Mouse (Mus musculus) intestine, postnatal 0 days (tissue): ENCODE measurements around the gene Atoh7. TPM values are rescaled to one million over a fixed set of nuclear protein-coding genes. Genes with fewer than 3 reads are reported as not detected.
A peak's percentile ranks its signal among the peaks of the same experiment; 100 is the strongest.

Experiments used
- ATAC-seq: fragments of 200-750 bp; cut with Nextera tagmentation; 2 replicates; pipeline ENCODE4 v1.8.0; 2017; ENCODE audit warnings: mild to moderate bottlenecking, moderate TSS enrichment, moderate library complexity
- H3K27ac ChIP-seq: fragments of 300-500 bp; sonication (generic); 2 replicates; pipeline ENCODE4 v1.5.1; 2014; ENCODE audit warnings: mild to moderate bottlenecking, low read depth, low read length, moderate library complexity
- H3K27me3 ChIP-seq: fragments of 300-500 bp; sonication (generic); replicated peaks from 2 replicates; pipeline ENCODE4 v1.6.1; 2014; ENCODE audit warnings: low read length, mixed read lengths; ENCODE audit not compliant: control insufficient read depth, insufficient read depth
- H3K36me3 ChIP-seq: fragments of 300-500 bp; sonication (generic); 2 replicates; pipeline ENCODE4 v1.6.1; 2014; ENCODE audit warnings: mild to moderate bottlenecking, moderate library complexity; ENCODE audit not compliant: control insufficient read depth, insufficient read depth
- H3K4me1 ChIP-seq: fragments of 300-500 bp; sonication (generic); replicated peaks from 2 replicates; pipeline ENCODE4 v1.6.1; 2014; ENCODE audit warnings: antibody characterized with exemption, low read length, mixed read lengths; ENCODE audit not compliant: control insufficient read depth, insufficient read depth
- H3K4me2 ChIP-seq: fragments of 300-500 bp; sonication (generic); replicated peaks from 2 replicates; pipeline ENCODE4 v1.6.1; 2014; ENCODE audit warnings: low read depth, mild to moderate bottlenecking, moderate library complexity
- H3K4me3 ChIP-seq: fragments of 300-500 bp; sonication (generic); 2 replicates; pipeline ENCODE4 v1.5.1; 2014; ENCODE audit warnings: low read depth, low read length
- H3K9ac ChIP-seq: fragments of 300-500 bp; sonication (generic); 2 replicates; pipeline ENCODE4 v1.6.1; 2014; ENCODE audit warnings: mild to moderate bottlenecking, low read depth, low read length
- H3K9me3 ChIP-seq: fragments of 300-500 bp; sonication (generic); 2 replicates; pipeline ENCODE4 v1.6.1; 2016; ENCODE audit warnings: mixed run types; ENCODE audit not compliant: control insufficient read depth
- CTCF ChIP-seq: sonication (generic); IDR thresholded peaks from 2 replicates; pipeline ENCODE4 v1.5.1; 2016; ENCODE audit warnings: low read depth, mild to moderate bottlenecking, control low read depth, antibody characterized with exemption, moderate library complexity
- WGBS: fragments of 180-500 bp; shearing (Covaris S2); extraction: QIAGEN DNeasy Blood & Tissue Kit; methylation state at CpG from one replicate; pipeline ENCODE4 v1.1.7; 2014; 5-methylcytosine and 5-hydroxymethylcytosine counted together
- polyA plus RNA-seq: library from polyadenylated mRNA; unstranded; fragments of >200 nt; fragmentation: Nextera tagmentation; extraction: Ambion mirVana; gene quantifications from 2 replicates; pipeline ENCODE4 v1.2.1, GENCODE M21; 2015

The Atoh7 gene
- polyA plus RNA-seq, 1 experiment from 2014 or later, result not detected

DNA sequence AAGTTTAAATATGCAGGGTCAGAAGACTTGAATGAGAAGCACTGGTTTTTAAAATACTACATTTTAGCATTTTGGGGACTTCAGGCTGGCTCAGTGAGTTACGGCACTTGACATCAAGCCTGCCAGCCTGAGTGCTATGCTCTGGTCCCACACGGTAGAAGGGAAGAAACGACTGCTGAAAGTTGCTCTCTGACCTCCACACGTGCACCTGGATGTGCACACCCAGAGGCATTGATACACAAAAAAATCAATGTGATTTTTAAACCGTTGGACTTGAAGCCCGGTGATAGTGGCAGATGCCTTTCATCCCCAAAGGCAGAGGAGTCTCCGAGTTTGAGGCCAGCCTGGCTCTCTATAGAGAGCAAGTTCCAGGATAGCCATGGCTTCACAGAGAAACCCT lies 7.5 kb upstream of the Atoh7 start:
- WGBS, result 49% methylated on average over 7 of the region's 7 CpGs
- ATAC-seq, result no peak
- H3K4me3 ChIP-seq, result no peak overlapping the region
- no peaks in the 10 kb centered on the region for H3K27me3 ChIP-seq
- H3K4me1 ChIP-seq, result no peaks in the 10 kb centered on the region
- no peak overlapping the region for H3K9ac ChIP-seq
- TF ChIP-seq CTCF, result no peak
- no peak overlapping the region for H3K4me2 ChIP-seq
- H3K27ac ChIP-seq, result no peak overlapping the region
- no peaks in the 10 kb centered on the region for H3K36me3 ChIP-seq
- H3K9me3 ChIP-seq, result no peaks in the 10 kb centered on the region

GRCm38 (mm10) chr10:63092616-63093550 lies 6.6 kb upstream of the Atoh7 start:
- ATAC-seq, result no peak
- H3K9me3 ChIP-seq, result no peaks in the 10 kb centered on the region
- no peak overlapping the region for H3K9ac ChIP-seq
- 0 out of 2 replicates have a peak, but pooled peaks cover under 1% of the 10 kb centered on the region for H3K27me3 ChIP-seq
- 76% methylated on average over 10 of the region's 10 CpGs for WGBS
- no peaks in the 10 kb centered on the region for H3K4me1 ChIP-seq
- no peak overlapping the region for H3K27ac ChIP-seq
- H3K4me2 ChIP-seq, result no peak overlapping the region
- no peak overlapping the region for H3K4me3 ChIP-seq
- TF ChIP-seq CTCF, result no peak
- H3K36me3 ChIP-seq, result no peaks in the 10 kb centered on the region

GRCm38 (mm10) chr10:63096757-63097156 lies 2.7 kb upstream of the Atoh7 start:
- Histone ChIP-seq H3K4me2 (no peak overlapping the region), H3K27me3 (peaks cover 15% of the 10 kb centered on the region), H3K9ac (no peak overlapping the region), H3K9me3 (no peaks in the 10 kb centered on the region), H3K4me3 (no peak overlapping the region), H3K36me3 (no peaks in the 10 kb centered on the region), H3K4me1 (0 out of 2 replicates have a peak, but pooled peaks cover 2% of the 10 kb centered on the region), H3K27ac (no peak overlapping the region)
- ATAC-seq, result no peak
- WGBS, result 62% methylated on average over 2 of the region's 2 CpGs
- TF ChIP-seq CTCF, result no peak

DNA sequence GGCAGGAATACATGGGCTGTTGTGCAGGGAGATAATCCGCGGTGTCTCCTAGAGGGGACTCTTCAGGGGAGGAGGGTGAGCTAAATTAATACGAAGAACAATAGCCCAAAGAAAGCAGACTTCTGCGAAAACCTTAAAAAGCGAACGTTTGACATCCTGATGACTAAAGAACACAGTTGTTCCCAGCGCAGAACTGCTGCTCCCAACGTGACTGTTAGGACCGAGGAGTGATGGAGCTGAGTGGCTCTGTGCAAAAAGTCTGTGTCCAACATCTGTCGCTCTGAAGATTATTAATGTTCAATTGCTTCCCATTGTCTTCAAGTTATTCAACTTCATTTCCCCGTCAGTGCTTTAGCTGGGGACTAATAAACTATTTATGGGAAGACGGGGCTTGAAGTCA lies 1.3 kb upstream of the Atoh7 start:
- no peak for ATAC-seq
- no peak for TF ChIP-seq CTCF
- 0 out of 2 replicates have a peak, but pooled peaks cover 2% of the 10 kb centered on the region for H3K4me1 ChIP-seq
- H3K9me3 ChIP-seq, result no peaks in the 10 kb centered on the region
- no peaks in the 10 kb centered on the region for H3K36me3 ChIP-seq
- peaks cover 15% of the 10 kb centered on the region for H3K27me3 ChIP-seq
- H3K4me2 ChIP-seq, result no peak overlapping the region
- 70% methylated on average over 12 of the region's 12 CpGs for WGBS
- H3K9ac ChIP-seq, result no peak overlapping the region
- no peak overlapping the region for H3K4me3 ChIP-seq
- H3K27ac ChIP-seq, result no peak overlapping the region

DNA sequence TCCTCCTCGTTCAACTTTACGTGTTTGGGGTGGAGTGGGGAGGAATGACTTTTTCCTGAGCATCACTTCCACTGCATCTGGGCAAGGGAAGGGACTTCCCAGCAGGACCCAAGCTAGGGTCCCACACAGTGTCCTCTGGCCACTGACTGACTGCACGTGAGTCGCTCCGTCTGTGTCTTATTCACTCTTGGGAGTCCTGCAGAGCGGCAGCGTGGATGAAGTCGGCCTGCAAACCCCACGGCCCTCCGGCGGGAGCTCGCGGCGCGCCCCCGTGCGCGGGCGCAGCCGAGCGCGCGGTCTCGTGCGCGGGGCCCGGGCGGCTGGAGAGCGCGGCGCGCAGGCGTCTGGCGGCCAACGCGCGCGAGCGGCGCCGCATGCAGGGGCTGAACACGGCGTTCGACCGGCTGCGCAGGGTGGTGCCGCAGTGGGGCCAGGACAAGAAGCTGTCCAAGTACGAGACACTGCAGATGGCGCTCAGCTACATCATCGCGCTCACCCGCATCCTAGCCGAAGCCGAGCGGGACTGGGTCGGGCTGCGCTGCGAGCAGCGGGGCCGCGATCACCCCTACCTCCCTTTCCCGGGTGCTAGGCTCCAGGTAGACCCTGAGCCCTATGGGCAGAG lies 601 bp downstream of the Atoh7 start:
- WGBS, result under 1% methylated on average over 62 of the region's 62 CpGs
- 0 out of 2 replicates have a peak, but pooled peaks have one; percentile 22 for TF ChIP-seq CTCF
- H3K4me2 ChIP-seq, result peak overlapping the region; percentile 87
- H3K4me1 ChIP-seq, result 0 out of 2 replicates have a peak, but pooled peaks cover 2% of the 10 kb centered on the region
- ATAC-seq, result no peak
- peak overlapping the region; percentile 35; the same call in 1 of the 2 replicates for H3K9ac ChIP-seq
- H3K4me3 ChIP-seq, result peak overlapping the region; percentile 51
- H3K9me3 ChIP-seq, result no peaks in the 10 kb centered on the region
- no peaks in the 10 kb centered on the region for H3K36me3 ChIP-seq
- no peak overlapping the region for H3K27ac ChIP-seq
- H3K27me3 ChIP-seq, result peaks cover 15% of the 10 kb centered on the region

GRCm38 (mm10) chr10:63100657-63101056 lies 1.2 kb downstream of the Atoh7 start:
- peak overlapping the region; percentile 87 for H3K4me2 ChIP-seq
- H3K27ac ChIP-seq, result no peak overlapping the region
- H3K36me3 ChIP-seq, result no peaks in the 10 kb centered on the region
- H3K9me3 ChIP-seq, result no peaks in the 10 kb centered on the region
- peak overlapping the region; percentile 51 for H3K4me3 ChIP-seq
- H3K9ac ChIP-seq, result no peak overlapping the region
- WGBS, result 28% methylated on average over 9 of the region's 9 CpGs
- no peak for ATAC-seq
- TF ChIP-seq CTCF, result no peak
- H3K4me1 ChIP-seq, result 0 out of 2 replicates have a peak, but pooled peaks cover 2% of the 10 kb centered on the region
- peaks cover 15% of the 10 kb centered on the region for H3K27me3 ChIP-seq
